Mouse (Mus musculus) mesoderm, embryonic 11.5 days (tissue): Measurements from ENCODE around the gene Dguok.

Experiments
- DNase-seq: peaks from one replicate; pipeline ENCODE4 v3.0.0-alpha.2; 2012; ENCODE audit warnings: low read depth, low spot score

The Dguok gene

GRCm38 (mm10) chr6:83435174-83435573, 71.6 kb downstream of the Dguok start:
- DNase-seq: no peak

GRCm38 (mm10) chr6:83433546-83433945, 73.2 kb downstream of the Dguok start:
- no peak for DNase-seq

- no peak for DNase-seq
These were observed 73.8 kb downstream of the Dguok start for GRCm38 (mm10) chr6:83432966-83433365.
